Mouse (Mus musculus) embryo, embryonic 10.5 days (tissue): ENCODE data around the gene Rnps1.
"Not testable (repeated sequence)": the region's sequence is repeated elsewhere in the genome, so short reads cannot be mapped to it uniquely, and the experiment has no call there.

Experiments used
- DNase-seq: peaks from one replicate; pipeline ENCODE4 v3.0.0-alpha.2; 2015; ENCODE audit warnings: low spot score

The Rnps1 gene

DNA sequence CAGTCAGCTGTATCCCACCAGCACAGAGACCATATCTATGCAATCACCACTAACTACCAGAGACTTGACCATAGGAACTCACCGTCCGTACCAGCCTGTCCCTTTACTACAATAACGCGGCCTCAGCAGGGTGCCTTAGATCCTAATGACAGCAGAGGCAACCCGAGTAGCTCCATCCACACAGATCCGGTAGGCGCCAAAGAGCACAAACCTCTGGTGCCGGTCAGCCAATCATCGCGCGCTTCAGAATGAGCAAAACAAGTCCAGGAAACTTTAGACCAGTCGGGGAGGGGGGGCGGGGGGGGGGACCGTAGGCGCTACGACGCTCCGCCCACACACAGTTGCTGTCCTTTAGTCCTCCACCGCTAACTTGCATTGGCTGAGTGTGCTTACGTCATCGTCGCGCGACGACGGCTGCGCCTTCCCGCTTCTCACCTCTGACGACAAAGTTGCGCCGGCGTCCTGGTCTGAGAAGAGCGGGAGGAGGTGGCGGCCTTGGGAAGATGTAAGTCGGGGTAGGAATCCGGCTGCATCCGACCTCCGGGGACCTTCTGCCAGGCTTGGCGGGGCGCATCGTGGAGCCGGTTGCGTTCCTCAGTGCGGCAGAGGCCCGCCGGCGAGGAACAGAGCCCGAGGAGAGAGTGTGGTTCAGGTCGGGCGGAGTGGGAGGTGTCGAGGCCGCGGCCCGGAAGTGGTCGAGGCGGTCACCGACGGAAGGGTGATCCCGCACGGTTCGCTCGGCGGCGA lies at the start of gene Rnps1:
Rnps1 (plus strand) TSS at position 336 of the 747 bp plus-strand sequence.
- peak; percentile 99 for DNase-seq

DNA sequence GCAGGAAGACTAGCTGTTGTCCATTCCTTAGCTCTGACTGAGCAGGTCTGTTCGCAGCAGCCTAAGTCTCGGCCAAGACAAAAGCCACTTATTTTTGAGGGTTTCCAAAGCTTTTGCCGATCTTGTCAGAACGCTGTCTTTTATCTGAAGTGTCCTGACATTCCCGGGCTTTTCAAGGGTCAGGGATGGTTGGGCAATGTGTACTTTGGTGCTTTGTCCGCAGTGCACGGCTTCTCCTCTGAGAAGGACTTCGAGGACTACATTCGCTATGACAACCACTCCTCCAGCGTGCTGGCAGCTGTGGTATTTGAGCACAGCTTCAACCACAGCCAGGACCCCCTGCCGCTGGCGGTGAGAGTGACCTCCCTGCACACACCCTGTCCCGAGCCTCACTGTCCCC lies 48.5 kb upstream of the Rnps1 start:
- DNase-seq, result no peak

DNA sequence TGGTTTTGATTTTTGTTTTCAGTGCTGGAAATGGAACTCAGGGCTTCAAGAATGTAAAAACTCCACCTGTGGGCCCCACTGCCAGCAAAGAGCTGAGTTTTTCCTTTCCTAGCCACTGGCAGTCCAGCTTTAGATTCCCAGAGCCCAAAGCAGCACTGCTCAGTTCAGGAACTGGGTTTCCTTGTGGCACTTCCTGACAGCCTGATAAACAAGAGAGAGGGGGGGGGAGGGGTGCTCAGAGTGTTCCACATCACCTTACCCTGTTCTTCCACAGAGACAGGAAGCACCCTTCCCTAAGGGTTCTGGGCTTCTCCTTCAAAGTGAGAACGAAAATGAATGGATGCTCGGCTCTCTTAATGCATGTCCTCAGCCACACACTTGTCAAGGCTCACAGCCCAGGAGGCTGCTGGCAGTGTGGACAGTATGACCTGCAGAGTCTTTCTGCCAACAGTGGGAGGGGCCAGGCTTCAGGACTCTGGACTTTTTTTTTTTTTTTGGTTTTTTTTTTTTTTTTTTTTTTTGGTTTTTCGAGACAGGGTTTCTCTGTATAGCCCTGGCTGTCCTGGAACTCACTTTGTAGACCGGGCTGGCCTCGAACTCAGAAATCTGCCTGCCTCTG lies 39.2 kb upstream of the Rnps1 start:
- DNase-seq, result peak; percentile 21

DNA sequence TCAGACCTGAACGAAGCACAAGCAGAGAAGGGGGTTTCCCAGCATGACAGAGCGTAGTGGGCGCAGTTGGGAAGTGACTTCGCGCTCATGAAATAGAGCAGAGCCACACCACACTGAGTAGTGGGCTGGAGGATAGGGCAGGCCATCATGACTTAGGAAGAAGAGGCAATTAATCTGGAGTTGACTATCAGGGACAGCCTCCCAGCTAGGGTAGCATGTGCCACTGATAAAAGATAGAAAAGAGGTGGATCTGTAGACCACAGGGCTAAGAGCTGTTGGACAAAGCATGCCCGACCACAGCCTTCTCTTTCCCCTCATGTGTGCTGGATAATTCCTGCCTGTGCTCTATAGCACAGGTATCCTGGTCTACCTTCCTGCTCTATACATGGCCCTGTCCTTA lies 38.5 kb upstream of the Rnps1 start:
- DNase-seq, result no peak

DNA sequence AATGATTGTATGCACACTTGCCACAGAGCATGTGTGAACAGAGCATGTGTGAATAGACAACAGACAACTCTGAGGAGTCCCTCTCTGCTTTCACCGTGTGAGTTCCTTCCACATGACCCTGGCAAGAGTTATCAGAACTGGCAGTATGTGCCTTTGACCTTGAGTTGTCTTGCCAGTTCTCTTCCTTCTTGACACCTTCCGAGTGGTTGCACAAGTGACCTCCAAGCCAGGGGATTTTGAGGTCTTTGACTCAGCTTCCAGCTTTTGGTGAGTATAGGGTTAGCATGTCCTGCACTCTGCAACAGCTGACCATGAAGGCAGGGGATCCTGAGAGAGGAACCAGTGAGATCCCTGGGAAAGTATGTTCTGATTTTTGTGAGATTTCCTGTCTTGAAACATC lies 35.9 kb upstream of the Rnps1 start:
- DNase-seq, result no peak

DNA sequence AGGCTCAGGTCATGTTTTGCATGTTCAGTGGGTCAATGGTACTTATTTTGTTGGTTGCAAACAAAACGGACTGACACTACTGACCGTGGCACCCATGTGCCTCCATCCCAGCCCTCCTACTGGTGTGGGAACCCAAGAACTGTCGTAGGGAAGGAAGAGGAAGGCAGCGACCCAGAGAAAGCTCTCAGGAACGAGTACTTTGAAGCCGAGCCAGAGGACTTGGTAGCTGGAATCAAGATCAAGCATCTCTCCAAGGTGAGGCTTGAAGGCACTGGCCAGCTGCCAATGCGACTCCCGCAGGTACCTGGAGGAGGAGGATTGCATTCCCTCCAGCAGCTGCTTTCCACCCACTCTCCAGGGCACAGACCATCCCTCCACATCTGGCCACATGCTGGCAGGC lies 30.6 kb upstream of the Rnps1 start:
- DNase-seq, result no peak

DNA sequence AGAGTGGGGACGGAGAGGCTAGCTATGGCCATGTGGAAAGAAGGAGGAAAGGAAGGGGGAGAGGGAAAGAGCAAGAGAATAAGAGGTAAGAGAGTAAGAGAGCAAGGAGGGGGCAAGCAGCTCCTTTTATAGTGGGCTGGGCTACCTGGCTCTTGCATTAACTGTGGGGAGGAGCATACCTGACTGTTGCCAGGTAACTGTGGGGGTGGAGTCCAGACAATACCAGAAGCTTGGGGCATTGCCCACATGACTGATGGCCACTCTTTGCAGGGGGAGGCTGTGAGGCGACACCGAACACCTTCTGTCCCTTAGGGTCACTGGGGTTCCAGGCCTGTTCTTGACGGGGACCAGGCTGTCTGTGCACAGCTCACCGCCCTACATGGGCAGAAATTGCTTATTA lies 25.7 kb upstream of the Rnps1 start:
- no peak for DNase-seq

DNA sequence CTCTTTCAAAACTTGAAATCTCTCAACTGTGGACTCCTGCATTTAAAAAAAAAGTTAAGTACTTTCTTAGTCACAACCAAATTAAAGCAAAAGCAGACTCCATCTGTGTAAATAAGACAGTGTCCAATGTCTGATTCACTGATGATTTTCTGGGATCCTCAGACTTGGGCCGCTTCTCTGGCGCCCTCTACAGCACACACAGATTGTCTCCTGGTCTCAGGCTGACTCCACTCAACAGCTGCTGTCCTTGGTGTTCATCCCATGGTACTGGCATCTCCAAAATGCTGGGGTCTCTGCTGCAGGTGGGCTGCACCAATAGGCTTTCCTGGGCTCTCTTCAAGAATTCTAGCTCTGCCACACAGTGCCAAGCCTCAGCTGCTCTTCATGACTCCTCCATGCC lies 24.5 kb upstream of the Rnps1 start:
- DNase-seq, result peak; percentile 73

DNA sequence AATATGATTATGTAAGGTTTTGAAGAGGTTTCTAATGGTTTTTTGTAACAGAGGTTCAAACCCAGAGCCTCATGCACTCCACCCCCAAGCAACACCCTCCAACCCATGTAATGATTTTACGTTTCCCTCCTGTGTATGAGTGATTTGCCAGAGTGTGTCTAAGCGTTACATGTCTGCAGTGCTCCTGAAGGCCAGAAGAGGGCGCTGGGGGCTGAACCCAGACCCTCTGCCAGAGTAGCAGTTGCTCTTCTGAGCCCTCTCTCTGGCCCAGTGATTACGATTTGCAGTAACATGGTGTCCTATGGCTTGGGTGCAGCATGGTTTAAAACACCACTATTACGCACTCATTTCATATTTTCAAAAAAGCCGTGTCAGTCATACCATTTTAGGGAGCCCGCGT lies 23.2 kb upstream of the Rnps1 start:
- DNase-seq, result peak; percentile 35

DNA sequence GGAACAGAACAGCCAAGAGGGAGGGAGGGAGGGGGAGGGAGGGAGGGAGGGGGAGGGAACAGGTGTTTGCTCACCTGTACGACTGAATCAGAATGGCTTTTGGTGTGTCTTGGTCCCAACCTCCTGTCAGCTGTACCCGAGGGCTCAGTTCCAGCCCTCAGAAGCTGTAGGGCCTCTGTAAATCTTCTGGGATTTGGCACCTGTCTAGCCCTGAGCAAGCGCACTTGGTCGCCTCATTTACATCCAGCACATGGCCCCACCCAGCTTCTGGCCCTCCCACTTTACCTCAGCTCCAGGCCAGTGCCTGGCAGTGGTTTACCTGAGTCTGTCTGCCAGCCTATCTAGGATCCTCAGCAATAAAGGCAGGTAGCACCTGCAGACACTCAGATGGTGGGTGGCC lies 20.8 kb upstream of the Rnps1 start:
- no peak for DNase-seq

DNA sequence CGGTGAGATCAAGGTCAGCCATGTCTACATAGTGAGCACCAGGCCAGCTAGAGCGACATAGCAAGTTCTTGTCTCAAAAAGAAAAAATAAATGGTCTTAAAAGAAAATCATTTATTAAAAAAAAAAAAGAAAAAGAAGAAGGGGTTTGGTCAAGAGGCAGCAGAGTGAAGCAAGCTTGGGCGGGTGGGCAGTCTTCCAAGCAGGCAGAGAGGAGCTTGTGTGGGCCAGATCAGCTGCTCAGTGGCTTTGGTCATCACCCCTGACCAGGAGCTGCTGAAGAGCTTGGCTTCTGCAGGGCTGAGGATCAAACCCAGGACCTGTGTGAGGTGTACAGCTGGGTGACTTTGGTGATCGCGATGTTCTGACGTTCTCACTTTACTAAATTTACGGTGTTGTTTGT lies 19.9 kb upstream of the Rnps1 start:
- no peak for DNase-seq

DNA sequence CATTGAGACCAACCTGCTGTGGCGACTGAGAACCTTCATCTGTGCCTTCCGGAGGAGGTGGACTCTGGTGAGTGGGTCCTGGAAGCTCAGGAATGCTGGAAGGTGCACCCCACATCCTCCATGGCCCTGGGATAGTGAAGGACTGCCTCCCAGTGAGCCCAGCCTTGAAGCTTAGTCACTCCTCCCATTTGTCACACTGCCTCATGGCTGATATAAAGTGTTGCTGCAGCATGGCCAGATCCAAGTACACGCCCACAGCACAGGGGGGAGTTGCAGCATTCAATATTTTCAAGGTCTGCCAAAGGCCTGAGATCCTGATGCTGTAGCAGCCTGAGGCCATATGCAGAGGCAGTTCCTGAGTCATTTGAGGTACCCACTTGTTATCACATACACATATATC lies 12.0 kb upstream of the Rnps1 start:
- DNase-seq, result no peak

DNA sequence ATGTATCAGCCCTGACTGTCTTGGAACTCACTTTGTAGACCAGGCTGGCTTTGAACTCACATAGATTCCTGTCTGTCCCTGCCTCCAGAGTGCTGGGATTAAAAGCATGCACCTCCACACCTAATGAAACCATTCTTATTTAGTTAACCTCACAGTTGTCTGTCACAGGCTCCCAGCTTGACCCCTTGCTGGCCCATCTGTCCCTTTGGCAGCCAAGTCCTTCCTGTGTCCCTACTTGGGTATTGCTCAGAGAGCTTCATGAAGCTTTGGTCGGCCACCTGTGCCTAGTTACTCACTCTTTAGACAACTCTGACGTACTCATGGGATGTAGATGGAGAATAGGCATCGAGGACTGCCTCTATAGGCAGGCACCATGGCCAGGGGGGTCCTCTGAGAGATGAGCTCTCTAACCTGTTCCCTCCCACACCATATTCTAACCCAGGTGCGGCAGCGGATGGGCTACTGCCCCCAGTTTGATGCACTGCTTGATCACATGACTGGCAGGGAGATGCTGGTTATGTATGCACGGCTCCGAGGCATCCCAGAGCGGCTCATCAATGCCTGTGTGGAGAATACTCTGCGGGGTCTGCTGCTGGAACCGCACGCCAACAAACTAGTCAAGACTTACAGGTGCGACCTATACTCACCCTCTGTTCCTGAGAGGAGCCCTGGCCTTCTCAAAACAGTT lies 7.1 kb upstream of the Rnps1 start:
- no peak for DNase-seq

DNA sequence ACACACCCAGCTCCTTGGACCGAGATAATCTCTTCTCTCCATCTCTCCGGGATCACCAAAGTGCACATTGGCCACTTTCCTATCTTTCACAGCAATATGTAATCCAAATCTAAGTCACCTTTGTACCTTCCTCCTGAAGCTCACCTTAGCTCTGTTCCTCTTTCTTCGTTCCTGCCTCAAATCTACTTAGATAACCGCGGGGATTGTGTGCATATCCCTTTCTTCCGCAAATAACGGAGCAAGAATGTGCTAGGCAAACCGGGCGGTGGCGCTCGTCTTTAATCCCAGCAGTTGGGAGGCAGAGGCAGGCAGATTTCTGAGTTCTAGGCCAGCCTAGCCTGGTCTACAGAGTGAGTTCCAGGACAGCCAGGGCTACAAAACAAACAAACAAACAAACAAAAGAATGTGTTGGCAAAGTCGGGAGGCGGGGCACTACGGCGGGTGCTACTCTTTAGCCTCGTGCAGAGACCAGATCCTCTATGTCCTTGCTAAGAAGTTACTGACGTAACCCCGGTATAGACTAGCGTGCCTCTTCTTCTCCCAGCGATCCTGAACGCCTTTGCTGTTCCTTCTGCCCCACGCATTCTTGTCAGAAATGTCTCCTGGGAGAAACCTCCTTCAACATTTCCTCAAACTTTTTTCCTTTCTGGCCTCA lies 681 bp upstream of the Rnps1 start:
- no peak for DNase-seq

DNA sequence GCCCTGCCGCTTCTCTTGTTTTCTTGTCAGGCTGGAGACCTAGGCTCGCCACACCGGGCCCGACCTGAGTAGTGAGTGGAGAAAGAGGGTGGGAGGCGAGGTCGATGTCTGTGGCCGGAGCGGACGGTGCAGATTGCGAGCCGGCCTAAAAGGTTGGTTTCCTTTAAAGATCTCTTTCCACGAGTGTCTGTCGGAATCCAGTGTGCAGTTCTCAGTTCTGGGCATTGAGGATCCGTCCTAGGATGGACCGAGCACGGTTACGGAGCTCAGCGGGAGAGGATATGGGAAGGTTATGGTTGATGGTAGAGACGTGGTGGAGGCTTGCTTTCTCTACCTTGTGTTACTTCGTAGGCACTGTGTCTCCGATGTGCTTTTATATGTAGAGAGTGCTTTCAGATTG lies 646 bp downstream of the Rnps1 start:
- DNase-seq, result no peak

DNA sequence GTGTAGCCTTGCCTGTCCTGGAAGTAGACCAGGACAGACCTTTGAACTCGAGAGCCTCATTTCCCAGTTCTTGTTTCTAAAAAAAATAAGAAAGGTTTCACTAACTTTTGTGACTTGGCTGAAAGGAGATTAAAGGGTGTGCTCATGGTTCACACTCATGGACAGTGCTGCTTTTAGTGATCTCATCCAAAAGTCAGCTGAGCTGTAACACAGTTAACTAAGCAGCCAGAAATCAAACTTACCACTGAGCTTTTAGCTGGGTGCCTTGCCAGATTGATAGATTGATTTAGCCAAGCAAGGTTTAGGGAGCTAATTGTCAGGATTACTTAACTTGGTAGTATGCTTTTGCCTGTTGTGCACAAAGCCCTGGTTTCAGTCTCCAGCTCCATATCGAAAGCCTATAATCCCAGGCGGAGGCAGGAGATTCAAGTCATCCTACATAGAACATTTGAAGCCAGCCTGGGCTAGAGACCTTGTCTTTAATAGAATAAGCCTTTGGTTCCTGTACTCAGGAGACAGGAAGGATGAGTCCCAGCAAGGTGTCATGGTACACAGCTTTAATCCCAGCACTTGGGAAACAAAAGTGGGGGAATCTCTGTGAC lies 1.8 kb downstream of the Rnps1 start:
- no peak for DNase-seq

DNA sequence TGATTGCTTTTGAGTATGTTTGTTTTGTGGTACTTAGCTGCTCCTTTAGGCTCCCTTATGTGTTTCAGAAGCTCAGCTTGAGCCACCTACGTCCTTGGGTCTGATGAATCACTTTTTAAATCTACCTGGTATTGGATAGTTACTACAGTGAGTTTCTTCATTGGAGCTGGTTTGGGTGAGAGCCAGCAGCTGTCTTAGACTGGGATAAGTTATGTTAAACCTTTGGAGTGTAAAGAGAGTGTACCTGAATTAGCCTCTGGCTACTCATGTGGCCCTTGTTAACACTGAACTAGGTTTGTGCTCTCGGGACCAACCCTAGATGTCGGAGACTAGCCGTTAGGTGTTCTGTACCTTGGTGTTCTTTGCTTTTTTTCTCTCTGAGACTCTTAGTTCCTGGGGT lies 8.7 kb downstream of the Rnps1 start:
- DNase-seq, result no peak

DNA sequence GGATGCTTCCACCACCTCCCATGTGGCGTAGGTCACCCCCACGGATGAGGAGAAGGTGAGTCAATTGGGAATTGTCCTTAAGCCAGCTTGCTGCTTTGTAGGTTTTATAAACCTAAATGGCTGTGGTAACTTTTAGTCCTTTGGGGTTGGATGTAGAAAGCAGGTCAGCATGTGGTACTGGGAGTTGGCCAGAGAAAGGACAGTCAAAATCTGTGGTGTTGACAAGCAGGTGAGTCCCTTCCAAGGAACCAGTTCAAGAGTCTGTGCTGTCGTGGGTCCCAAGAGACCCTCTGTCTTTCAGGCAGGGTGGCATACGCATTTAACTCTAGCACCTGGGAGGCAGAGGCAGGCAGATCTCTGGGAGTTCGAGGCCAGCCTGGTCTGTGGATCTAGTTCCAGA lies 10.1 kb downstream of the Rnps1 start:
- DNase-seq, result no peak

DNA sequence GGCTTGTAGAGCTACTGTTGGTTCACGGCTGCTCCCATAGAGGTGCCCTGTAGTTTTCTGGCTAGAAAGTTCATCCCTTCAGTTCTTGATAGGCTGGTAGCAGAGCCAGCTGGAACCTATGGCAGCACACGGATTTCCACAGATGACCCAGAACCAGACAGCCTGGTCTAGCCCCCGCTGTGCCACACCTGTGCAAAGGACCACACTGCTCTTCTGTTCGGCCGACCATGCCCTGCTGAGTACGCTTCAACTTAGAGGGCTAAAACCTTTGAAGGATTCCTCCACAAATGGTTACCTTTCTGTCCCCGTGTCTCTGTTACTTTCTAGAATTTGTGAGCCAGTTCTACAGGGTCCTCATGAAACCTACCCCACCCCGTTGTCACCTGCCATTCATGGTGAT lies 11.0 kb downstream of the Rnps1 start:
- not testable (repeated sequence) for DNase-seq

DNA sequence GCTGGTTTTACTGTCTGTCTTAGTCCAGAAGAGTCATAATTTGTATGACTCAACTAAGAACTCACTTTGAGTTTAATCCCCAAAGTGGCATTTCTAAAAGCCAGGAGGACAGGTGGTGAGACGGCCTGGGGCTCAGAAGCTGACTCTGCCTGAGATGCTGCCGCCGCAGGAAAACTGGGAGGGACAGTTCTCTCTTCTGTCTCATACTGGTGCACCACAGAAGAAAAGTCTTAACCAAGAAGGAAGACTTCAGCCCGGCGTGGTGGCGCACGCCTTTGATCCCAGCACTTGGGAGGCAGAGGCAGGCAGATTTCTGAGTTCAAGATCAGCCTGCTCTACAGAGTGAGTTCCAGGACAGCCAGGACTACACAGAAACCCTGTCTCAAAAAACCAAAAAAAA lies 11.5 kb downstream of the Rnps1 start:
- DNase-seq, result no peak

DNA sequence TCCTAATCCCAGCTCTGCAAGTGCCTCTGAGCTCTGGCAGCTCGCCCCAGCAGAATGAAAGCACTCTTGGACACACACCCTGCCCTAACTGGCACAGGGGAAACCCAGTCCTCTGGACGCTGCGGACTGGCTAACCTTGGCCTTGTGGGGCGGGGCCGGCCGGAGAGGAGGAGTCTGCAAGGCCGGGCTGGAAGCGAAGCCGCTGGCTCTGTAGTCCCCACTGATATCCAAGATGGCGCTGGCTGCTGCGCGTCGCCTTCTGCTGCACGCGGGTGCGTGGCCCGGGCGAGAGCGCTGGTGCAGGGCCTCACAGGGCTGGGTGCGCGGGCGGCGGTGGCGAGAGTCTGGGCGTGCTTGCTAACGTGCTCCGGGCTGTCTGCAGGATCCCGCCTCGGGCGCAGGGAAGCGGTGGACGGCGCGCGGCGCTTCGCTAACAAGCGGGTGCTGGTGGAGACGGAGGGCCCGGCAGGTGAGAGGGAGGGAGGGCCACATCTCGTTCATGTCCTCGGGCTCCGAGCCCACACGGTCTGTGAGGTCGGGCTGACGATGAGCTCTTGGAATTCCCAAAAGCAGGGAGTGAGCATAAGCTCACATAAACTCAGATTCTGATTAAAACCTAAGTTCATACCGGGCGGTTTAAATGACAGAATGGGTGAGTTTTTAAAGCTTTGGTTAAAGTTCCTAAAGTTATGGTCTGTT lies 12.3 kb downstream of the Rnps1 start, which contains the start of gene Eci1:
Eci1 (plus strand) TSS at position 171 of the 699 bp plus-strand sequence.
- DNase-seq, result peak; percentile 96

DNA sequence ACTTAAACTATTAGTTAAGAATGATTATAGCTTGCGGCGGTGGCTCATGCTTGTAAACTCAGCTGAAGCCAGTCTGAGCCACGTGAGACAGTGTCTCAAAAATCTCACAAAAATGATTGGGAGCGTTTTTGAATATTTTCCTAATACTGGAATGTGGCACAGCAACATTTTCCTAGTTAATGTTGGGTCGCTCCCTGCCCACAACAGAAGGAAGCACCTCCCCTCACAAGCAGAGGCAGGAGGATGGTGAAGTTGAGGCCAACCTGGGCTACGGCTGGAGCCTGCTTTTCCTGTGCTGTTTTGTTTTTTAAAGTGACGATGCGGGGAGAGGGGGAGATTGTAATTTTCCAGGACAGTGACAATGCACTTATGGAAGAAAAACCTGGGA lies 12.8 kb downstream of the Rnps1 start:
- DNase-seq, result no peak
